Mouse (Mus musculus): ENCODE data around the gene Crp. TPM values are rescaled to one million over a fixed set of nuclear protein-coding genes. Genes with fewer than 3 reads are reported as not detected.

The Crp gene
- polyA plus RNA-seq, 1 experiment from 2014 or later, result 0.12 TPM

- no peak for ATAC-seq (ENCODE audit: low FRiP score, low read depth)
- 79% methylated on average over 7 of the region's 7 CpGs for WGBS
- H3K36me3 ChIP-seq, result no peaks in the 10 kb centered on the region
- H3K27ac ChIP-seq (replicated peaks), result no peak overlapping the region
- no peak overlapping the region for H3K4me2 ChIP-seq
- no peaks in the 10 kb centered on the region for H3K27me3 ChIP-seq
- no peaks in the 10 kb centered on the region for H3K4me1 ChIP-seq (replicated peaks)
- no peak overlapping the region for H3K4me3 ChIP-seq
- no peaks in the 10 kb centered on the region for H3K9me3 ChIP-seq
- no peak overlapping the region for H3K9ac ChIP-seq
Observed at GRCm38 (mm10) chr1:172755151-172755550, 57.3 kb downstream of the Crp start.

- H3K9me3 ChIP-seq, result no peaks in the 10 kb centered on the region
- 67% methylated on average over 1 of the region's 1 CpGs for WGBS
- H3K9ac ChIP-seq, result no peak overlapping the region
- no peaks in the 10 kb centered on the region for H3K27me3 ChIP-seq
- no peak overlapping the region for H3K4me3 ChIP-seq
- no peaks in the 10 kb centered on the region for H3K4me1 ChIP-seq (replicated peaks)
- H3K36me3 ChIP-seq, result no peaks in the 10 kb centered on the region
- ATAC-seq (ENCODE audit: low FRiP score, low read depth), result no peak
- H3K4me2 ChIP-seq, result no peak overlapping the region
- H3K27ac ChIP-seq (replicated peaks), result no peak overlapping the region
Observed at GRCm38 (mm10) chr1:172759525-172759924, 61.7 kb downstream of the Crp start.

GRCm38 (mm10) chr1:172779195-172779594 lies 81.3 kb downstream of the Crp start:
- 58% methylated on average over 5 of the region's 5 CpGs for WGBS
- ATAC-seq (ENCODE audit: low FRiP score, low read depth), result no peak
- H3K9ac ChIP-seq, result no peak overlapping the region
- H3K36me3 ChIP-seq, result no peaks in the 10 kb centered on the region
- H3K27me3 ChIP-seq, result no peaks in the 10 kb centered on the region
- H3K4me3 ChIP-seq, result no peak overlapping the region
- H3K4me2 ChIP-seq, result no peak overlapping the region
- H3K4me1 ChIP-seq (replicated peaks), result no peaks in the 10 kb centered on the region
- no peak overlapping the region for H3K27ac ChIP-seq (replicated peaks)
- H3K9me3 ChIP-seq, result no peaks in the 10 kb centered on the region

DNA sequence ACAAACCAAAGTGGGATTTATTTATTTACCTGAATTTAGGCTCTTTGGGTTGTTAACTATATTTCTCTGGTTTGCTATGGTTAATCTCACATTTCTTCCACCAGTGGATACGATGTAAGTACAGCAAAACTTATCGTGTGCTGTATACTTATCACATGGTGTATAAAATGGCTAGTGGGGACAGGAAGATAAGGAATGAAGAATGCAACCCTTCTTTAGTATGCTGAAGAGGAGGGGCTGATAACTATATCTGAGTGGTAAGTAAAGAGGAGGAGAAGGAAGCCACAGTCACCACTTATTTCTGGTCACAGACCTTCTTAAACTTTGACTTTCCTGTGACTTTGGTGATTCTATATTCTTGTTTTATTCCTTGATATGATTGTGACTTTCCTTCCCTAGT lies 87.5 kb downstream of the Crp start:
- ATAC-seq (ENCODE audit: low FRiP score, low read depth), result no peak
- 97% methylated on average over 2 of the region's 2 CpGs for WGBS
- no peaks in the 10 kb centered on the region for H3K9me3 ChIP-seq

GRCm38 (mm10) chr1:172785886-172786285 lies 88.0 kb downstream of the Crp start:
- H3K27ac ChIP-seq (replicated peaks), result no peak overlapping the region
- no peaks in the 10 kb centered on the region for H3K27me3 ChIP-seq
- H3K9me3 ChIP-seq, result no peaks in the 10 kb centered on the region
- no peak overlapping the region for H3K4me3 ChIP-seq
- no peaks in the 10 kb centered on the region for H3K36me3 ChIP-seq
- WGBS, result 14% methylated on average over 1 of the region's 1 CpGs
- no peak overlapping the region for H3K4me2 ChIP-seq
- H3K9ac ChIP-seq, result no peak overlapping the region
- no peaks in the 10 kb centered on the region for H3K4me1 ChIP-seq (replicated peaks)
- no peak for ATAC-seq (ENCODE audit: low FRiP score, low read depth)

More for the DNA sequence above, 87.5 kb downstream of the Crp start:
- H3K27me3 ChIP-seq, result no peaks in the 10 kb centered on the region
- no peaks in the 10 kb centered on the region for H3K4me1 ChIP-seq (replicated peaks)
- no peak overlapping the region for H3K9ac ChIP-seq
- no peak overlapping the region for H3K4me3 ChIP-seq
- H3K36me3 ChIP-seq, result no peaks in the 10 kb centered on the region
- H3K27ac ChIP-seq (replicated peaks), result no peak overlapping the region
- H3K4me2 ChIP-seq, result no peak overlapping the region

- WGBS, result 85% methylated on average over 2 of the region's 2 CpGs
- Histone ChIP-seq H3K4me1 (replicated peaks) (no peaks in the 10 kb centered on the region), H3K27ac (replicated peaks) (no peak overlapping the region), H3K9me3 (no peaks in the 10 kb centered on the region), H3K9ac (no peak overlapping the region), H3K4me3 (no peak overlapping the region), H3K27me3 (no peaks in the 10 kb centered on the region), H3K36me3 (no peaks in the 10 kb centered on the region), H3K4me2 (no peak overlapping the region)
- ATAC-seq (ENCODE audit: low FRiP score, low read depth), result no peak
Observed at GRCm38 (mm10) chr1:172828975-172829374, 131.1 kb downstream of the Crp start.

GRCm38 (mm10) chr1:172847044-172847761 lies 149.3 kb downstream of the Crp start:
- 30% methylated on average over 2 of the region's 2 CpGs for WGBS
- no peaks in the 10 kb centered on the region for H3K4me1 ChIP-seq (replicated peaks)
- H3K27ac ChIP-seq (replicated peaks), result no peak overlapping the region
- no peak overlapping the region for H3K9ac ChIP-seq
- no peaks in the 10 kb centered on the region for H3K9me3 ChIP-seq
- H3K36me3 ChIP-seq, result no peaks in the 10 kb centered on the region
- ATAC-seq (ENCODE audit: low FRiP score, low read depth), result 0 out of 2 replicates have a peak, but pooled peaks have one; percentile 42
- no peaks in the 10 kb centered on the region for H3K27me3 ChIP-seq
- H3K4me3 ChIP-seq, result no peak overlapping the region
- no peak overlapping the region for H3K4me2 ChIP-seq

DNA sequence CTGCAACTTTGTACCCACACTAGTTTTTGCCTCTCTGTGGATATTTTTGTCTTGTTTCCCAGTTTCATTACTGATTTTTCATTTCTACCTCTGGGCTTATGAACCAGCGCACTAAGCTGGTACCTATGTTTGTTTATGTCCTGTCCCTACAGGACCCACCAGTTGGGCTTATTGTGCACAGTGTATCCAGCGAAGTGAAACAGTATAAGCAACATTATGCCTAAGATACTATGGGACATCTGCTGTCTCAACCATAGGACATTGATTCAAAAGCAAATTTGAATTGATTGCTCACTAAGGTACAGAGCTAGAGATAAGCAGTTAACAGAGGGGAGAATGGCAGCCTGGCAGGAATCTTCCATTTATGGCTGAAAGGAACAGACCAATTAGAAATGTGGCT lies 150.3 kb downstream of the Crp start:
- 83% methylated on average over 2 of the region's 2 CpGs for WGBS
- no peak overlapping the region for H3K4me3 ChIP-seq
- ATAC-seq (ENCODE audit: low FRiP score, low read depth), result no peak
- no peaks in the 10 kb centered on the region for H3K4me1 ChIP-seq (replicated peaks)
- no peaks in the 10 kb centered on the region for H3K36me3 ChIP-seq
- no peak overlapping the region for H3K27ac ChIP-seq (replicated peaks)
- H3K9ac ChIP-seq, result no peak overlapping the region
- H3K27me3 ChIP-seq, result no peaks in the 10 kb centered on the region
- H3K9me3 ChIP-seq, result no peaks in the 10 kb centered on the region
- H3K4me2 ChIP-seq, result no peak overlapping the region

GRCm38 (mm10) chr1:172875265-172875664 lies 177.4 kb downstream of the Crp start:
- 88% methylated on average over 4 of the region's 4 CpGs for WGBS
- ATAC-seq (ENCODE audit: low FRiP score, low read depth), result no peak
- Histone ChIP-seq H3K4me1 (replicated peaks) (no peaks in the 10 kb centered on the region), H3K9ac (no peak overlapping the region), H3K27ac (replicated peaks) (no peak overlapping the region), H3K27me3 (no peaks in the 10 kb centered on the region), H3K4me2 (no peak overlapping the region), H3K4me3 (no peak overlapping the region), H3K36me3 (no peaks in the 10 kb centered on the region), H3K9me3 (no peaks in the 10 kb centered on the region)

- no peak overlapping the region for H3K9ac ChIP-seq
- ATAC-seq (ENCODE audit: low FRiP score, low read depth), result no peak
- WGBS, result 71% methylated on average over 1 of the region's 1 CpGs
Observed at GRCm38 (mm10) chr1:172876675-172877074, 178.8 kb downstream of the Crp start.

More at GRCm38 (mm10) chr1:172876675-172877074, 178.8 kb downstream of the Crp start:
- Histone ChIP-seq H3K4me2 (no peak overlapping the region), H3K9me3 (no peaks in the 10 kb centered on the region), H3K4me1 (replicated peaks) (no peaks in the 10 kb centered on the region), H3K27ac (replicated peaks) (no peak overlapping the region), H3K4me3 (no peak overlapping the region), H3K27me3 (no peaks in the 10 kb centered on the region), H3K36me3 (no peaks in the 10 kb centered on the region)

Other genes with a start within 250 kb of the Crp start
- 0.12 and 0.18 TPM in 2 replicates for gene Slamf9, start 222.7 kb upstream of the Crp start, polyA plus RNA-seq (2015; fragmentation: Nextera tagmentation; extraction: Ambion mirVana)
- gene Igsf9, start 216.3 kb upstream of the Crp start, polyA plus RNA-seq (2015; fragmentation: Nextera tagmentation; extraction: Ambion mirVana), result 45.7 and 49.3 TPM in 2 replicates
- gene Tagln2, start 198.0 kb upstream of the Crp start, polyA plus RNA-seq (2015; fragmentation: Nextera tagmentation; extraction: Ambion mirVana), result 77.7 and 83.7 TPM in 2 replicates
- 2.8 and 4.6 TPM in 2 replicates for gene Cfap45, start 177.3 kb upstream of the Crp start, polyA plus RNA-seq (2015; fragmentation: Nextera tagmentation; extraction: Ambion mirVana)
- 0.71 and 1.1 TPM in 2 replicates for gene Vsig8, start 142.1 kb upstream of the Crp start, polyA plus RNA-seq (2015; fragmentation: Nextera tagmentation; extraction: Ambion mirVana)
- gene Slamf8, start 107.5 kb upstream of the Crp start, polyA plus RNA-seq (2015; fragmentation: Nextera tagmentation; extraction: Ambion mirVana), result 0.13 TPM in 1 of 2 replicates, not detected in the other
- gene Fcrl6, start 95.5 kb upstream of the Crp start, polyA plus RNA-seq (2015; fragmentation: Nextera tagmentation; extraction: Ambion mirVana), result 0.22 and 0.26 TPM in 2 replicates
- gene Dusp23, start 65.1 kb upstream of the Crp start, polyA plus RNA-seq (2015; fragmentation: Nextera tagmentation; extraction: Ambion mirVana), result 8.5 and 10.1 TPM in 2 replicates
- not detected in 2 replicates for gene Apcs, start 197.0 kb downstream of the Crp start, polyA plus RNA-seq (2015; fragmentation: Nextera tagmentation; extraction: Ambion mirVana)

Measured in hindbrain, embryonic 15.5 days (tissue).